ENCODE assay signal across 8 mouse cellular contexts in the genomic region with DNA sequence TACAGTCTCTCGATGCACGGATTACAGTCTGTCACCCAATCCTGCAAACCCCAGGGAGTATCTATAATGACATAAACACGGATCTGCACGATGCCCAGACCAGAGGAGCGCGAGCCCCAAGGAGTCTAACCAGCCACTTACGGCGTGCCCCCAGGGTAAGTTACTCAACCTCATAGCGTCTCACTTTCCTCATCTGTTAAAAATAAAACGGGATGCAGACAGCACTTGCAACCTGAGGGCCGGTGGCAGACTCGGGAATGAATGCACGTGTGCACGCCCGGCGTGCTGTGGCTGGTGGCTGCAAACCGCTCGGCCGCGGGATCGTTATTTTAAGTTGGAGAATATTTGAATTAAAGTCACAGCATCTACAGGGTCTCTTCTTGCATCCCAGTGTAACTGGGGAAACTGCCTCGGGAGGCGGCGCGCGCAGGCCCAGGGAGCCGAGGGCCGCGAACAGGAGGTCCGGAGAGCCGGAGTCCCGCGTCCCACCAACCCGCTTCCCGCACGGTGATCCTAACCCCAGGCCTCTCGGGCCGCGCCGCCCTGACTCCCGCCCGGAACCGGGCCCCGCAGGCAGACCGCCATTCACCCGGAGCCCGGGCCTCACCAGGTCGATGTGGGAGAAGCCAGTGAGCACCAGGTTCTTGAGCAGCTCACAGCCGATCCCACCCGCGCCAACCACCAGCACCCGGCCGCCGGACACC. TPM values are rescaled to one million over a fixed set of nuclear protein-coding genes. Genes with fewer than 3 reads are reported as not detected.
DNase-seq lines count a peak whose midpoint lies in the region; ATAC-seq lines count a peak whose summit lies in the region.

No protein-coding gene starts in this region.

- 0% methylated on average over 52 of the region's 54 CpGs for whole genome bisulfite sequencing in embryonic facial prominence, embryonic 11.5 days
- WGBS in hindbrain, embryonic 10.5 days: under 1% methylated on average over 54 of the region's 54 CpGs
- WGBS in liver, embryonic 12.5 days (ENCODE audit: insufficient replicate concordance): under 1% methylated on average over 54 of the region's 54 CpGs
- under 1% methylated on average over 48 of the region's 54 CpGs for WGBS in neural tube, embryonic 13.5 days

- H3K27ac ChIP-seq in embryonic facial prominence, embryonic 11.5 days (replicated peaks; ENCODE audit: low read depth, low read length): peak overlapping the region; percentile 87
- peak overlapping the region; percentile 98 for H3K27ac ChIP-seq in hindbrain, embryonic 10.5 days
- H3K27ac ChIP-seq in liver, embryonic 12.5 days: peak overlapping the region; percentile 89
- H3K27ac ChIP-seq in neural tube, embryonic 13.5 days (replicated peaks): peak overlapping the region; percentile 93

- H3K27me3 ChIP-seq in embryonic facial prominence, embryonic 11.5 days (ENCODE audit: control insufficient read depth, insufficient read depth, low read length): no peaks in the 10 kb centered on the region
- H3K27me3 ChIP-seq in hindbrain, embryonic 10.5 days (ENCODE audit: insufficient read depth, poor library complexity, severe bottlenecking): no peaks in the 10 kb centered on the region
- H3K27me3 ChIP-seq in liver, embryonic 12.5 days (replicated peaks): no peaks in the 10 kb centered on the region
- H3K27me3 ChIP-seq in neural tube, embryonic 13.5 days: no peaks in the 10 kb centered on the region

- peak overlapping the region; percentile 95 for H3K4me3 ChIP-seq in embryonic facial prominence, embryonic 11.5 days (ENCODE audit: low read depth, low read length)
- peak overlapping the region; percentile 98 for H3K4me3 ChIP-seq in hindbrain, embryonic 10.5 days
- H3K4me3 ChIP-seq in liver, embryonic 12.5 days: peak overlapping the region; percentile 94
- peak overlapping the region; percentile 90 for H3K4me3 ChIP-seq in neural tube, embryonic 13.5 days

- no peaks in the 10 kb centered on the region; the same call in 1 of the 2 replicates for H3K4me1 ChIP-seq in embryonic facial prominence, embryonic 11.5 days (ENCODE audit: control insufficient read depth, insufficient read depth, low read length)
- peaks cover 13% of the 10 kb centered on the region for H3K4me1 ChIP-seq in hindbrain, embryonic 10.5 days (replicated peaks)
- peaks cover 25% of the 10 kb centered on the region for H3K4me1 ChIP-seq in liver, embryonic 12.5 days
- peaks cover 21% of the 10 kb centered on the region for H3K4me1 ChIP-seq in neural tube, embryonic 13.5 days (replicated peaks)

- peak overlapping the region; percentile 77 for H3K4me2 ChIP-seq in embryonic facial prominence, embryonic 11.5 days (ENCODE audit: low read depth, low read length)
- H3K4me2 ChIP-seq in liver, embryonic 12.5 days: peak overlapping the region; percentile 76
- H3K4me2 ChIP-seq in neural tube, embryonic 13.5 days: peak overlapping the region; percentile 94

- DNase-seq in embryo, embryonic 10 days (ENCODE audit: low spot score): peak; percentile 44
- no peak for DNase-seq in embryo, embryonic 9.5 days (ENCODE audit: extremely low spot score)
- peak; percentile 52 for DNase-seq in embryonic facial prominence, embryonic 11.5 days (ENCODE audit: low spot score)
- no peak for DNase-seq in hindbrain, embryonic 10.5 days (ENCODE audit: low spot score)
- no peak for DNase-seq in yolk sac, embryonic 10.5 days (ENCODE audit: low spot score)

- peak; percentile 60 for ATAC-seq in CD4-positive, CD25-positive, alpha-beta regulatory T cell, adult 4 months
- peak; percentile 57 for ATAC-seq in embryonic facial prominence, embryonic 11.5 days (replicated peaks; ENCODE audit: insufficient number of reproducible peaks, low FRiP score, low TSS enrichment, low read depth)
- ATAC-seq in liver, embryonic 12.5 days: peak; percentile 79
- ATAC-seq in neural tube, embryonic 13.5 days (ENCODE audit: low read depth): peak; percentile 90

- peak overlapping the region; percentile 97 for H3K9ac ChIP-seq in embryonic facial prominence, embryonic 11.5 days (replicated peaks; ENCODE audit: low read length)
- H3K9ac ChIP-seq in liver, embryonic 12.5 days: peak overlapping the region; percentile 98
- H3K9ac ChIP-seq in neural tube, embryonic 13.5 days: peak overlapping the region; percentile 96

- peaks cover 9% of the 10 kb centered on the region for H3K36me3 ChIP-seq in embryonic facial prominence, embryonic 11.5 days (replicated peaks; ENCODE audit: control insufficient read depth, insufficient read depth, low read depth, low read length)
- H3K36me3 ChIP-seq in hindbrain, embryonic 10.5 days: peaks cover 34% of the 10 kb centered on the region
- peaks cover 34% of the 10 kb centered on the region for H3K36me3 ChIP-seq in liver, embryonic 12.5 days
- H3K36me3 ChIP-seq in neural tube, embryonic 13.5 days: peaks cover 22% of the 10 kb centered on the region

- no peaks in the 10 kb centered on the region for H3K9me3 ChIP-seq in embryonic facial prominence, embryonic 11.5 days (replicated peaks; ENCODE audit: control insufficient read depth, low read length)
- no peaks in the 10 kb centered on the region; the same call in 1 of the 2 replicates for H3K9me3 ChIP-seq in hindbrain, embryonic 10.5 days
- no peaks in the 10 kb centered on the region for H3K9me3 ChIP-seq in liver, embryonic 12.5 days (replicated peaks)
- H3K9me3 ChIP-seq in neural tube, embryonic 13.5 days: no peaks in the 10 kb centered on the region

RNA-seq across cellular contexts. Expression of gene Uba2, which starts 1.5 kb away (rescaled TPM):
- 10 to 100 TPM; 79.0 to 92.8 TPM for polyA plus RNA-seq in CD4-positive, CD25-positive, alpha-beta regulatory T cell, adult 4 months (2017; shearing (Covaris generic))
- polyA plus RNA-seq in embryonic facial prominence, embryonic 11.5 days (2014; fragmentation: Nextera tagmentation; extraction: Ambion mirVana): 285 and 288 TPM in 2 replicates
- 239 and 277 TPM in 2 replicates for polyA plus RNA-seq in hindbrain, embryonic 10.5 days (2016; fragmentation: Nextera tagmentation; extraction: Ambion mirVana)
- 165 and 174 TPM in 2 replicates for polyA plus RNA-seq in liver, embryonic 12.5 days (2016; fragmentation: Nextera tagmentation; extraction: Ambion mirVana)
- polyA plus RNA-seq in neural tube, embryonic 13.5 days (2015; fragmentation: Nextera tagmentation; extraction: Ambion mirVana): 188 and 193 TPM in 2 replicates

RNA-seq across cellular contexts. Expression of gene Pdcd2l, which starts 28.5 kb away (rescaled TPM):
- polyA plus RNA-seq in CD4-positive, CD25-positive, alpha-beta regulatory T cell, adult 4 months (2017; shearing (Covaris generic)): 10 to 100 TPM; 27.0 to 30.8 TPM
- 59.0 and 60.9 TPM in 2 replicates for polyA plus RNA-seq in embryonic facial prominence, embryonic 11.5 days (2014; fragmentation: Nextera tagmentation; extraction: Ambion mirVana)
- polyA plus RNA-seq in hindbrain, embryonic 10.5 days (2016; fragmentation: Nextera tagmentation; extraction: Ambion mirVana): 82.2 and 85.5 TPM in 2 replicates
- polyA plus RNA-seq in liver, embryonic 12.5 days (2016; fragmentation: Nextera tagmentation; extraction: Ambion mirVana): 39.1 and 39.2 TPM in 2 replicates
- 77.9 and 83.8 TPM in 2 replicates for polyA plus RNA-seq in neural tube, embryonic 13.5 days (2015; fragmentation: Nextera tagmentation; extraction: Ambion mirVana)

RNA-seq across cellular contexts. Expression of gene Wtip, which starts 34.9 kb away (rescaled TPM):
- polyA plus RNA-seq in CD4-positive, CD25-positive, alpha-beta regulatory T cell, adult 4 months (2017; shearing (Covaris generic)): not detected
- polyA plus RNA-seq in embryonic facial prominence, embryonic 11.5 days (2014; fragmentation: Nextera tagmentation; extraction: Ambion mirVana): 4.3 and 6.7 TPM in 2 replicates
- 4.0 and 4.8 TPM in 2 replicates for polyA plus RNA-seq in hindbrain, embryonic 10.5 days (2016; fragmentation: Nextera tagmentation; extraction: Ambion mirVana)
- polyA plus RNA-seq in liver, embryonic 12.5 days (2016; fragmentation: Nextera tagmentation; extraction: Ambion mirVana): 1.5 TPM in 2 replicates
- 3.2 and 5.2 TPM in 2 replicates for polyA plus RNA-seq in neural tube, embryonic 13.5 days (2015; fragmentation: Nextera tagmentation; extraction: Ambion mirVana)

Comparison
In these comparisons a context has a peak if more than half of its experiments do, and no peak if none do; other contexts are left out.
1. DNase-seq: peak in embryo, embryonic 10 days (single experiment) and embryonic facial prominence, embryonic 11.5 days (single experiment); none in embryo, embryonic 9.5 days (single experiment), hindbrain, embryonic 10.5 days (single experiment) and yolk sac, embryonic 10.5 days (single experiment).
2. Peak in every context shown above with its lines, with median percentiles within 50 percentile points of each other: ATAC-seq, H3K27ac ChIP-seq, H3K4me2 ChIP-seq, H3K4me3 ChIP-seq and H3K9ac ChIP-seq.